Comparison of ENCODE assay signal across 9 mouse cellular contexts in the genomic region with DNA sequence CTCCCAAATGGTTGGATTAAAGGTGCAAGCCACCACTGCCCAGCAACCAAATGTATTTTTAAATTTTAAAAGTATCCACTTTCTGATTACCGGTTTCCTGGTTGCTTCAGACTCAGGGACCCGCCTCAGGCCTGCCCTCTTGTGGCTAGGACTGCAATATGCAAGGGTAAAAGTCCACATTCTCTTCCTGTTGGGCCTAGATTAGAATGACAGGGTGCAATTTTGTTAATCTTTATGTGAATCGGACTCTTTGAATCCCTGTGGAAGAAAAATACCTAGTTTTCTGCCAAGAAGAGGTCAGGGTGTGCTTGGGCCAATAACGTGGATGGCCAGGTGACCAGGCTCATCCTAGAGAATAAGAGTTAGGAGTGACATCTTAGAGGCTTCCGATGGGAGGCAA. TPM values are rescaled to one million over a fixed set of nuclear protein-coding genes. Genes with fewer than 3 reads are reported as not detected.
DNase-seq lines count a peak whose midpoint lies in the region; ATAC-seq and TF ChIP-seq lines count a peak whose summit lies in the region.
"Had no signal": no experiment of that assay in that cellular context is flagged by ENCODE, and none has a peak within 500 bp of the region (broad histone marks: within the 10 kb centered on the region; RNA-seq: fewer than 3 reads in every experiment).

No protein-coding gene starts in this region.

- peak; percentile 53 for DNase-seq in midbrain, embryonic 10.5 days (ENCODE audit: low spot score)
- peak; percentile 56 for DNase-seq in MN1 (ENCODE audit: low spot score)
- DNase-seq in cerebellum, adult 9-11 months = peak; percentile 22
- DNase-seq in hindbrain, postnatal 0 days (ENCODE audit: low spot score) = peak; percentile 64
- peak; percentile 63 for DNase-seq in limb, embryonic 10.5 days (ENCODE audit: low spot score)
- DNase-seq in naive thymus-derived CD4-positive, alpha-beta T cell, adult 2 months (ENCODE audit: low read depth) = peak; percentile 82
- DNase-seq in thymus, postnatal 36 days = peak; percentile 52 to 56

- H3K4me2 ChIP-seq in midbrain, embryonic 16.5 days (ENCODE audit: low read length) = no peak overlapping the region
- H3K4me2 ChIP-seq in hindbrain, postnatal 0 days (ENCODE audit: low read depth, low read length) = no peak overlapping the region
- H3K4me2 ChIP-seq: neural tube, embryonic 13.5 days had no signal

- H3K4me1 ChIP-seq in midbrain, embryonic 10.5 days = no peaks in the 10 kb centered on the region
- H3K4me1 ChIP-seq in midbrain, embryonic 16.5 days (ENCODE audit: control insufficient read depth, insufficient read depth, low read length) = no peaks in the 10 kb centered on the region
- H3K4me1 ChIP-seq in hindbrain, postnatal 0 days (ENCODE audit: insufficient read depth, low read length) = no peaks in the 10 kb centered on the region
- H3K4me1 ChIP-seq in limb, embryonic 10.5 days = peaks cover 11% of the 10 kb centered on the region
- H3K4me1 ChIP-seq: neural tube, embryonic 13.5 days had no signal

- WGBS in midbrain, embryonic 10.5 days = 33% methylated on average over 5 of the region's 5 CpGs
- WGBS in midbrain, embryonic 16.5 days = 28% methylated on average over 5 of the region's 5 CpGs
- 29% methylated on average over 5 of the region's 5 CpGs for WGBS in hindbrain, postnatal 0 days
- WGBS in limb, embryonic 10.5 days = 34% methylated on average over 5 of the region's 5 CpGs

- no peak overlapping the region for H3K27ac ChIP-seq in midbrain, embryonic 10.5 days (replicated peaks)
- H3K27ac ChIP-seq in midbrain, embryonic 16.5 days (ENCODE audit: low read length) = no peak overlapping the region
- no peak overlapping the region for H3K27ac ChIP-seq in hindbrain, postnatal 0 days
- no peak overlapping the region for H3K27ac ChIP-seq in limb, embryonic 10.5 days
- H3K27ac ChIP-seq: neural tube, embryonic 13.5 days had no signal

- H3K36me3 ChIP-seq in midbrain, embryonic 10.5 days = peaks cover 5% of the 10 kb centered on the region; the same call in 1 of the 2 replicates
- H3K36me3 ChIP-seq in midbrain, embryonic 16.5 days (ENCODE audit: control insufficient read depth, insufficient read depth, low read length) = 0 out of 2 replicates have a peak, but pooled peaks cover 4% of the 10 kb centered on the region
- H3K36me3 ChIP-seq in hindbrain, postnatal 0 days (ENCODE audit: insufficient read depth, low read length) = no peaks in the 10 kb centered on the region
- H3K36me3 ChIP-seq in limb, embryonic 10.5 days = 0 out of 2 replicates have a peak, but pooled peaks cover 4% of the 10 kb centered on the region

- no peaks in the 10 kb centered on the region for H3K27me3 ChIP-seq in midbrain, embryonic 10.5 days (ENCODE audit: low read depth, poor library complexity, severe bottlenecking)
- no peaks in the 10 kb centered on the region for H3K27me3 ChIP-seq in midbrain, embryonic 16.5 days (ENCODE audit: control insufficient read depth, insufficient read depth, low read depth, low read length)
- no peaks in the 10 kb centered on the region for H3K27me3 ChIP-seq in hindbrain, postnatal 0 days (ENCODE audit: insufficient read depth, low read length)
- no peaks in the 10 kb centered on the region for H3K27me3 ChIP-seq in limb, embryonic 10.5 days (ENCODE audit: low read depth, poor library complexity, severe bottlenecking)
- H3K27me3 ChIP-seq: neural tube, embryonic 13.5 days had no signal

- H3K9me3 ChIP-seq in midbrain, embryonic 10.5 days (replicated peaks) = no peaks in the 10 kb centered on the region
- H3K9me3 ChIP-seq in midbrain, embryonic 16.5 days (replicated peaks; ENCODE audit: control insufficient read depth, low read length, poor library complexity, severe bottlenecking) = no peaks in the 10 kb centered on the region
- H3K9me3 ChIP-seq in hindbrain, postnatal 0 days (ENCODE audit: low read length) = no peaks in the 10 kb centered on the region
- no peaks in the 10 kb centered on the region for H3K9me3 ChIP-seq in limb, embryonic 10.5 days (replicated peaks)
- H3K9me3 ChIP-seq: neural tube, embryonic 13.5 days had no signal

- no peak for ATAC-seq in midbrain, embryonic 16.5 days
- ATAC-seq in hindbrain, postnatal 0 days = no peak

- no peak overlapping the region for H3K9ac ChIP-seq in midbrain, embryonic 16.5 days (ENCODE audit: low read depth, low read length)
- H3K9ac ChIP-seq in hindbrain, postnatal 0 days (replicated peaks; ENCODE audit: low read length) = no peak overlapping the region
- H3K9ac ChIP-seq: neural tube, embryonic 13.5 days had no signal

- H3K4me3 ChIP-seq in midbrain, embryonic 10.5 days = no peak overlapping the region
- H3K4me3 ChIP-seq in midbrain, embryonic 16.5 days (ENCODE audit: low read depth, low read length) = no peak overlapping the region
- H3K4me3 ChIP-seq in hindbrain, postnatal 0 days (ENCODE audit: low read length) = no peak overlapping the region
- H3K4me3 ChIP-seq in limb, embryonic 10.5 days = no peak overlapping the region
- H3K4me3 ChIP-seq: neural tube, embryonic 13.5 days had no signal

- peak; percentile 78 for TF ChIP-seq CTCF in hindbrain, postnatal 0 days (IDR thresholded peaks at IDR 0.05; ENCODE audit: low read depth)

RNA-seq across cellular contexts. Expression of a gene that starts 7.4 kb away (rescaled TPM):
- 2.0 and 3.9 TPM in 2 replicates for polyA plus RNA-seq in midbrain, embryonic 10.5 days (2016; fragmentation: Nextera tagmentation; extraction: Ambion mirVana)
- 2.2 and 3.2 TPM in 2 replicates for polyA plus RNA-seq in midbrain, embryonic 16.5 days (2015; fragmentation: Nextera tagmentation; extraction: Ambion mirVana)
- 2.6 and 5.2 TPM in 2 replicates for total RNA-seq in hindbrain, postnatal 0 days (2014; rRNA removed)
- 5.1 and 5.3 TPM in 2 replicates for polyA plus RNA-seq in hindbrain, postnatal 0 days (2015; fragmentation: Nextera tagmentation; extraction: Ambion mirVana)
- 1.1 and 1.8 TPM in 2 replicates for polyA plus RNA-seq in limb, embryonic 10.5 days (2016; fragmentation: Nextera tagmentation; extraction: Ambion mirVana)

RNA-seq across cellular contexts. Expression of a gene that starts 9.6 kb away (rescaled TPM):
- 0.22 TPM in 1 of 2 replicates, not detected in the other for polyA plus RNA-seq in midbrain, embryonic 10.5 days (2016; fragmentation: Nextera tagmentation; extraction: Ambion mirVana)
- not detected in 2 replicates for polyA plus RNA-seq in midbrain, embryonic 16.5 days (2015; fragmentation: Nextera tagmentation; extraction: Ambion mirVana)
- not detected in 2 replicates for total RNA-seq in hindbrain, postnatal 0 days (2014; rRNA removed)
- polyA plus RNA-seq in hindbrain, postnatal 0 days (2015; fragmentation: Nextera tagmentation; extraction: Ambion mirVana) = not detected in 2 replicates
- not detected in 2 replicates for polyA plus RNA-seq in limb, embryonic 10.5 days (2016; fragmentation: Nextera tagmentation; extraction: Ambion mirVana)
- polyA plus RNA-seq: neural tube, embryonic 13.5 days had no signal

RNA-seq across cellular contexts. Expression of a gene that starts 37.5 kb away (rescaled TPM):
- polyA plus RNA-seq in midbrain, embryonic 10.5 days (2016; fragmentation: Nextera tagmentation; extraction: Ambion mirVana) = 69.9 and 83.7 TPM in 2 replicates
- 98.4 and 108 TPM in 2 replicates for polyA plus RNA-seq in midbrain, embryonic 16.5 days (2015; fragmentation: Nextera tagmentation; extraction: Ambion mirVana)
- total RNA-seq in hindbrain, postnatal 0 days (2014; rRNA removed) = 93.6 and 152 TPM in 2 replicates
- 53.9 and 55.9 TPM in 2 replicates for polyA plus RNA-seq in hindbrain, postnatal 0 days (2015; fragmentation: Nextera tagmentation; extraction: Ambion mirVana)
- 51.7 and 73.2 TPM in 2 replicates for polyA plus RNA-seq in limb, embryonic 10.5 days (2016; fragmentation: Nextera tagmentation; extraction: Ambion mirVana)

RNA-seq across cellular contexts. Expression of a gene that starts 37.6 kb away (rescaled TPM):
- polyA plus RNA-seq in midbrain, embryonic 10.5 days (2016; fragmentation: Nextera tagmentation; extraction: Ambion mirVana) = 35.2 and 39.2 TPM in 2 replicates
- 10.6 and 10.7 TPM in 2 replicates for polyA plus RNA-seq in midbrain, embryonic 16.5 days (2015; fragmentation: Nextera tagmentation; extraction: Ambion mirVana)
- total RNA-seq in hindbrain, postnatal 0 days (2014; rRNA removed) = 12.4 and 15.2 TPM in 2 replicates
- 13.8 and 15.9 TPM in 2 replicates for polyA plus RNA-seq in hindbrain, postnatal 0 days (2015; fragmentation: Nextera tagmentation; extraction: Ambion mirVana)
- polyA plus RNA-seq in limb, embryonic 10.5 days (2016; fragmentation: Nextera tagmentation; extraction: Ambion mirVana) = 18.7 and 22.3 TPM in 2 replicates

RNA-seq across cellular contexts. Expression of a gene that starts 37.7 kb away (rescaled TPM):
- 21.6 and 23.0 TPM in 2 replicates for polyA plus RNA-seq in midbrain, embryonic 10.5 days (2016; fragmentation: Nextera tagmentation; extraction: Ambion mirVana)
- 1.9 TPM in 2 replicates for polyA plus RNA-seq in midbrain, embryonic 16.5 days (2015; fragmentation: Nextera tagmentation; extraction: Ambion mirVana)
- 6.7 and 8.5 TPM in 2 replicates for total RNA-seq in hindbrain, postnatal 0 days (2014; rRNA removed)
- polyA plus RNA-seq in hindbrain, postnatal 0 days (2015; fragmentation: Nextera tagmentation; extraction: Ambion mirVana) = 2.3 and 2.4 TPM in 2 replicates
- polyA plus RNA-seq in limb, embryonic 10.5 days (2016; fragmentation: Nextera tagmentation; extraction: Ambion mirVana) = 22.2 and 22.6 TPM in 2 replicates

Comparison
In these comparisons a context has a peak if more than half of its experiments do, and no peak if none do; other contexts are left out.
1. DNase-seq: peak in every context shown above with its lines; median percentile 82 in naive thymus-derived CD4-positive, alpha-beta T cell, adult 2 months; 64 in hindbrain, postnatal 0 days; 63 in limb, embryonic 10.5 days; 56 in MN1; 54 in thymus, postnatal 36 days; 53 in midbrain, embryonic 10.5 days; 22 in cerebellum, adult 9-11 months.